Mouse (Mus musculus): ENCODE data around the gene Rplp0. TPM values are rescaled to one million over a fixed set of nuclear protein-coding genes. Genes with fewer than 3 reads are reported as not detected.

The Rplp0 gene
- polyA plus RNA-seq, 1 experiment from 2014 or later: 919 TPM

- ATAC-seq (ENCODE audit: low read depth): no peak
- H3K9ac ChIP-seq (ENCODE audit: low read depth, low read length): no peak overlapping the region
- peaks cover 58% of the 10 kb centered on the region for H3K36me3 ChIP-seq (ENCODE audit: control insufficient read depth, insufficient read depth)
- WGBS (ENCODE audit: insufficient replicate concordance): 82% methylated on average over 14 of the region's 14 CpGs
- peaks cover 5% of the 10 kb centered on the region; the same call in 1 of the 2 replicates for H3K9me3 ChIP-seq (replicated peaks; ENCODE audit: control insufficient read depth, low read length)
- no peak overlapping the region for H3K27ac ChIP-seq (ENCODE audit: low read length)
- H3K27me3 ChIP-seq (ENCODE audit: control insufficient read depth, insufficient read depth, low read depth, low read length): no peaks in the 10 kb centered on the region
- no peak overlapping the region for H3K4me2 ChIP-seq (ENCODE audit: low read depth, low read length)
- H3K4me3 ChIP-seq (ENCODE audit: low read depth, low read length): no peak overlapping the region
- H3K4me1 ChIP-seq (ENCODE audit: control insufficient read depth, low read depth, low read length): no peaks in the 10 kb centered on the region; the same call in 1 of the 2 replicates
Measured at GRCm38 (mm10) chr5:115580229-115581001, 21.1 kb downstream of the Rplp0 start.

- H3K36me3 ChIP-seq (ENCODE audit: control insufficient read depth, insufficient read depth): peaks cover 55% of the 10 kb centered on the region
- no peak overlapping the region for H3K9ac ChIP-seq (ENCODE audit: low read depth, low read length)
- no peak overlapping the region for H3K4me3 ChIP-seq (ENCODE audit: low read depth, low read length)
- H3K9me3 ChIP-seq (replicated peaks; ENCODE audit: control insufficient read depth, low read length): peaks cover 5% of the 10 kb centered on the region; the same call in 1 of the 2 replicates
- 89% methylated on average over 9 of the region's 9 CpGs for WGBS (ENCODE audit: insufficient replicate concordance)
- ATAC-seq (ENCODE audit: low read depth): no peak
- H3K27ac ChIP-seq (ENCODE audit: low read length): no peak overlapping the region
- H3K4me2 ChIP-seq (ENCODE audit: low read depth, low read length): no peak overlapping the region
- no peaks in the 10 kb centered on the region; the same call in 1 of the 2 replicates for H3K4me1 ChIP-seq (ENCODE audit: control insufficient read depth, low read depth, low read length)
- no peaks in the 10 kb centered on the region for H3K27me3 ChIP-seq (ENCODE audit: control insufficient read depth, insufficient read depth, low read depth, low read length)
Measured at GRCm38 (mm10) chr5:115581662-115582061, 22.4 kb downstream of the Rplp0 start.

GRCm38 (mm10) chr5:115585616-115586015, 26.3 kb downstream of the Rplp0 start:
- no peaks in the 10 kb centered on the region for H3K27me3 ChIP-seq (ENCODE audit: control insufficient read depth, insufficient read depth, low read depth, low read length)
- peaks cover 59% of the 10 kb centered on the region for H3K36me3 ChIP-seq (ENCODE audit: control insufficient read depth, insufficient read depth)
- H3K4me3 ChIP-seq (ENCODE audit: low read depth, low read length): no peak overlapping the region
- no peaks in the 10 kb centered on the region; the same call in 1 of the 2 replicates for H3K4me1 ChIP-seq (ENCODE audit: control insufficient read depth, low read depth, low read length)
- H3K27ac ChIP-seq (ENCODE audit: low read length): no peak overlapping the region
- peak; percentile 41; the same call in 1 of the 2 replicates for ATAC-seq (ENCODE audit: low read depth)
- WGBS (ENCODE audit: insufficient replicate concordance): 75% methylated on average over 12 of the region's 12 CpGs
- H3K9ac ChIP-seq (ENCODE audit: low read depth, low read length): no peak overlapping the region
- peaks cover 5% of the 10 kb centered on the region; the same call in 1 of the 2 replicates for H3K9me3 ChIP-seq (replicated peaks; ENCODE audit: control insufficient read depth, low read length)
- no peak overlapping the region for H3K4me2 ChIP-seq (ENCODE audit: low read depth, low read length)

DNA sequence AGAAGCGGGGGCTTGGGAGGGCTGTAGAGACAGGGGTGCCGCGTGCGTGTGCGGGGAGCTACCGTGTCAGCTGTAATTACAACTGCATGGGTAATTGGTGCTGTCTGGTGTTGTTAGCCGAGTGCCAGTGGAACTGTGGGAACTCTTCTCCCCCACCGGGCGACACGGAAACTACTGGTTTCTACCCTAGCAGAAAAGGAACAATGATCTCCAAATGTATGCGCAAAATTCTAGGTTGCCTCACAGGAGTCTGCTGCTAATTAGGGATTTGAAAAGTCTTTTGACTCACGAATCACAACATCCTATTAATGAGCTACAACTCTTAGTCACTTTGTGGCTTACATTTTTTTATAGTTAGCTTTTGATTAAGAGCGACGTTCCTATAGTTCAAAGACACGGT, 26.9 kb downstream of the Rplp0 start:
- Histone ChIP-seq H3K4me1 (ENCODE audit: control insufficient read depth, low read depth, low read length) (no peaks in the 10 kb centered on the region; the same call in 1 of the 2 replicates), H3K9me3 (replicated peaks; ENCODE audit: control insufficient read depth, low read length) (peaks cover 5% of the 10 kb centered on the region; the same call in 1 of the 2 replicates), H3K4me2 (ENCODE audit: low read depth, low read length) (no peak overlapping the region), H3K4me3 (ENCODE audit: low read depth, low read length) (no peak overlapping the region), H3K27me3 (ENCODE audit: control insufficient read depth, insufficient read depth, low read depth, low read length) (no peaks in the 10 kb centered on the region), H3K9ac (ENCODE audit: low read depth, low read length) (no peak overlapping the region), H3K36me3 (ENCODE audit: control insufficient read depth, insufficient read depth) (peaks cover 55% of the 10 kb centered on the region), H3K27ac (ENCODE audit: low read length) (no peak overlapping the region)
- WGBS (ENCODE audit: insufficient replicate concordance): 88% methylated on average over 15 of the region's 15 CpGs
- ATAC-seq (ENCODE audit: low read depth): no peak

DNA sequence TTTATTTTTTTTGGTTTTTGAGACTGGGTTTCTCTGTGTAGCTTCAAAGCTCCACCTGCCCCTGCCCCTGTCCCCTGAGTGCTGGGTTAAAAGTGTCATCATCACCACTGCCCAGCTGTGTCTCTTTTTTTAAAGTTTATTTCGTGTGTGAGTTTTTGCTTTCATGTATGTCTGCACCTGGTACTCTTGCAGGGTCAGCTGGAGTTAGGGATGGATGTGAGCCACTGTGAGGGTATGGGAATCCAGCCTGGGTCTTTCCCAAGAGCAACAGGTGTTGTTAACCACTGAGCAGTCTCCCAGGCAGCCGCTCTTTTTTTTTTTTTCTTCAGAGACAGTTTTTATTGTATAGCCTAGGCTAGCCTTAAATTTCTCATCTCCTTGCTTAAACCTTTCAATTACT, 27.5 kb downstream of the Rplp0 start:
- H3K27me3 ChIP-seq (ENCODE audit: control insufficient read depth, insufficient read depth, low read depth, low read length): no peaks in the 10 kb centered on the region
- no peaks in the 10 kb centered on the region; the same call in 1 of the 2 replicates for H3K4me1 ChIP-seq (ENCODE audit: control insufficient read depth, low read depth, low read length)
- H3K4me2 ChIP-seq (ENCODE audit: low read depth, low read length): no peak overlapping the region
- no peak for ATAC-seq (ENCODE audit: low read depth)
- H3K27ac ChIP-seq (ENCODE audit: low read length): no peak overlapping the region
- 81% methylated on average over 2 of the region's 2 CpGs for WGBS (ENCODE audit: insufficient replicate concordance)
- H3K4me3 ChIP-seq (ENCODE audit: low read depth, low read length): no peak overlapping the region
- peaks cover 5% of the 10 kb centered on the region; the same call in 1 of the 2 replicates for H3K9me3 ChIP-seq (replicated peaks; ENCODE audit: control insufficient read depth, low read length)
- no peak overlapping the region for H3K9ac ChIP-seq (ENCODE audit: low read depth, low read length)
- peaks cover 49% of the 10 kb centered on the region for H3K36me3 ChIP-seq (ENCODE audit: control insufficient read depth, insufficient read depth)

GRCm38 (mm10) chr5:115591028-115591427, 31.8 kb downstream of the Rplp0 start:
- Histone ChIP-seq H3K27me3 (ENCODE audit: control insufficient read depth, insufficient read depth, low read depth, low read length) (no peaks in the 10 kb centered on the region), H3K4me2 (ENCODE audit: low read depth, low read length) (no peak overlapping the region), H3K4me3 (ENCODE audit: low read depth, low read length) (no peak overlapping the region), H3K27ac (ENCODE audit: low read length) (no peak overlapping the region), H3K4me1 (ENCODE audit: control insufficient read depth, low read depth, low read length) (no peaks in the 10 kb centered on the region), H3K9ac (ENCODE audit: low read depth, low read length) (no peak overlapping the region), H3K9me3 (replicated peaks; ENCODE audit: control insufficient read depth, low read length) (no peaks in the 10 kb centered on the region), H3K36me3 (ENCODE audit: control insufficient read depth, insufficient read depth) (peaks cover 59% of the 10 kb centered on the region)
- 48% methylated on average over 11 of the region's 11 CpGs for WGBS (ENCODE audit: insufficient replicate concordance)
- ATAC-seq (ENCODE audit: low read depth): no peak

DNA sequence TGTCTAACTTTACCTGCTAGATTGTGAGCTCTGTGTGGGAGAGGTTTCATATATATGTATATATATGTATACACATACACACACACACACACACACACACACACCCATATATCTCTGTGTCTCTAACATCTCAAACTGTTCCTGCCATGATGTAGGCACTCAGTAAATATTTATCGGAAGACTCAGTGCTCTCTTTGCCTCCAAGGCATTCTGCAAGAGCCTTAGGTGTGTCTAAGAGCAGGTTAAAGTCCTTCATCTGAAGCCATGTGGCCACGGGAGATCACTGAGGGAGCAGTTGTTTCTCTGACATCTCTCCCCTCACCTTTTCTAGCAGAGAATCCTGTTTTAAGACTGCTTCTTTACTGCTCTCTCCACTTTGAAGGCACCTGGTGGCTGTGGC, 32.2 kb downstream of the Rplp0 start:
- H3K27ac ChIP-seq (ENCODE audit: low read length): no peak overlapping the region
- H3K4me3 ChIP-seq (ENCODE audit: low read depth, low read length): no peak overlapping the region
- 84% methylated on average over 2 of the region's 2 CpGs for WGBS (ENCODE audit: insufficient replicate concordance)
- H3K4me2 ChIP-seq (ENCODE audit: low read depth, low read length): no peak overlapping the region
- no peaks in the 10 kb centered on the region for H3K4me1 ChIP-seq (ENCODE audit: control insufficient read depth, low read depth, low read length)
- H3K9ac ChIP-seq (ENCODE audit: low read depth, low read length): no peak overlapping the region
- no peak for ATAC-seq (ENCODE audit: low read depth)
- no peaks in the 10 kb centered on the region for H3K9me3 ChIP-seq (replicated peaks; ENCODE audit: control insufficient read depth, low read length)
- H3K27me3 ChIP-seq (ENCODE audit: control insufficient read depth, insufficient read depth, low read depth, low read length): no peaks in the 10 kb centered on the region
- peaks cover 60% of the 10 kb centered on the region for H3K36me3 ChIP-seq (ENCODE audit: control insufficient read depth, insufficient read depth)

DNA sequence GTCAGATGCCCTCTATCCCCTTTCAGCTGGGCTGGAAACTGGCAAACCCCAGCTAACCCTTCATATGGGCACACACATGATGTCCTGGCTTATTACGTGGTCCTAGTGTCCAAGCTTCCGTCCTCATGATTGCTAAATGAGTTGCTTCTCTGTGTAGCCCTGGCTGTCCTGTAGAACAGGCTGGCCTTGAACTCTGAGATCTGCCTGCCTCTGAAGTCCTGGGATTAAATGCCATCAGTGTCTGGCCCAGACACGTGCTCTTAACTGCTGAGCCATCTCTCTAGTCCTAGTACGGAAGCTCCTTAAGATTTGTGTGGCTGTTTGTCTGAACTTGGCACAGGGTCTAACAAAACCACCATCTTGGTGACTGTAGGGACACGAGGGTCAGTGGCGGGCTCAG, 44.3 kb downstream of the Rplp0 start:
- 83% methylated on average over 6 of the region's 6 CpGs for WGBS (ENCODE audit: insufficient replicate concordance)
- H3K9ac ChIP-seq (ENCODE audit: low read depth, low read length): no peak overlapping the region
- H3K36me3 ChIP-seq (ENCODE audit: control insufficient read depth, insufficient read depth): peaks cover 40% of the 10 kb centered on the region
- no peak overlapping the region for H3K4me3 ChIP-seq (ENCODE audit: low read depth, low read length)
- H3K27ac ChIP-seq (ENCODE audit: low read length): no peak overlapping the region
- H3K4me1 ChIP-seq (ENCODE audit: control insufficient read depth, low read depth, low read length): no peaks in the 10 kb centered on the region
- no peak overlapping the region for H3K4me2 ChIP-seq (ENCODE audit: low read depth, low read length)
- H3K27me3 ChIP-seq (ENCODE audit: control insufficient read depth, insufficient read depth, low read depth, low read length): no peaks in the 10 kb centered on the region
- no peak for ATAC-seq (ENCODE audit: low read depth)
- no peaks in the 10 kb centered on the region for H3K9me3 ChIP-seq (replicated peaks; ENCODE audit: control insufficient read depth, low read length)

- peak; percentile 78 for ATAC-seq (ENCODE audit: low read depth)
- H3K27ac ChIP-seq (ENCODE audit: low read length): peak overlapping the region; percentile 42; the same call in 1 of the 2 replicates
- H3K9me3 ChIP-seq (replicated peaks; ENCODE audit: control insufficient read depth, low read length): no peaks in the 10 kb centered on the region
- no peak overlapping the region for H3K9ac ChIP-seq (ENCODE audit: low read depth, low read length)
- no peak overlapping the region for H3K4me2 ChIP-seq (ENCODE audit: low read depth, low read length)
- peaks cover 6% of the 10 kb centered on the region; the same call in 1 of the 2 replicates for H3K4me1 ChIP-seq (ENCODE audit: control insufficient read depth, low read depth, low read length)
- H3K36me3 ChIP-seq (ENCODE audit: control insufficient read depth, insufficient read depth): peaks cover 50% of the 10 kb centered on the region
- H3K27me3 ChIP-seq (ENCODE audit: control insufficient read depth, insufficient read depth, low read depth, low read length): no peaks in the 10 kb centered on the region
- no peak overlapping the region for H3K4me3 ChIP-seq (ENCODE audit: low read depth, low read length)
- WGBS (ENCODE audit: insufficient replicate concordance): 49% methylated on average over 11 of the region's 11 CpGs
Measured at GRCm38 (mm10) chr5:115611566-115611965, 52.3 kb downstream of the Rplp0 start.

All from liver, embryonic 16.5 days (tissue).